Mouse (Mus musculus) testis, adult 2 months (tissue): ENCODE data around the gene Tnf. TPM values are rescaled to one million over a fixed set of nuclear protein-coding genes. Genes with fewer than 3 reads are reported as not detected.

Source experiments
- H3K27ac ChIP-seq: fragments of 200-500 bp; 2 replicates; pipeline ENCODE4 v1.5.1; 2012; ENCODE audit warnings: low read depth, low read length; ENCODE audit not compliant: control insufficient read depth, insufficient read depth
- H3K27me3 ChIP-seq: fragments of 200-500 bp; 2 replicates; pipeline ENCODE4 v1.6.1; 2012; ENCODE audit warnings: mild to moderate bottlenecking, low read length, moderate library complexity; ENCODE audit not compliant: control insufficient read depth, insufficient read depth
- H3K36me3 ChIP-seq: fragments of 200-500 bp; 2 replicates; pipeline ENCODE4 v1.6.1; 2012; ENCODE audit warnings: mild to moderate bottlenecking, low read length; ENCODE audit not compliant: control insufficient read depth, insufficient read depth
- H3K4me1 ChIP-seq: fragments of 200-500 bp; 2 replicates; pipeline ENCODE4 v1.6.1; 2012; ENCODE audit warnings: low read length; ENCODE audit not compliant: control insufficient read depth, insufficient read depth
- H3K4me3 ChIP-seq: fragments of 200-500 bp; 2 replicates; pipeline ENCODE4 v1.5.1; 2012; ENCODE audit warnings: low read depth, mild to moderate bottlenecking, low read length, moderate library complexity, mixed read lengths; ENCODE audit not compliant: control insufficient read depth
- CTCF ChIP-seq: fragments of 200-500 bp; IDR thresholded peaks from 2 replicates; pipeline ENCODE4 v1.5.1; 2012; ENCODE audit warnings: low read depth, mild to moderate bottlenecking, inconsistent platforms, low read length, moderate library complexity; ENCODE audit not compliant: control insufficient read depth, insufficient read depth, insufficient replicate concordance
- POLR2A ChIP-seq: fragments of 200-500 bp; IDR thresholded peaks from 2 replicates; pipeline ENCODE4 v1.6.1; 2012; ENCODE audit warnings: low read depth, mild to moderate bottlenecking, inconsistent platforms, low read length, moderate library complexity; ENCODE audit not compliant: control insufficient read depth
- polyA plus RNA-seq: library from polyadenylated mRNA; depleted of rRNA; stranded (reverse); fragments of >200 nt; gene quantifications from 2 replicates; pipeline ENCODE4 v1.2.3, GENCODE M21; 2012

The Tnf gene
- polyA plus RNA-seq, 1 experiment: 0.07 TPM

- no peak for TF ChIP-seq CTCF
- no peak for TF ChIP-seq POLR2A
- H3K27me3 ChIP-seq: no peaks in the 10 kb centered on the region
- no peak within 1 kb of the TSS for H3K4me3 ChIP-seq
- H3K36me3 ChIP-seq: no peaks in the 10 kb centered on the region
- no peak within 1 kb of the TSS for H3K27ac ChIP-seq
- peaks cover 10% of the 10 kb centered on the region for H3K4me1 ChIP-seq
Observed at GRCm38 (mm10) chr17:35187959-35188610, 13.7 kb downstream of the Tnf start, which contains the start of gene Lst1. Lst1 (minus strand) TSS chr17:35188439.

- no peaks in the 10 kb centered on the region for H3K36me3 ChIP-seq
- no peak overlapping the region for H3K4me3 ChIP-seq
- peaks cover 10% of the 10 kb centered on the region for H3K4me1 ChIP-seq
- no peaks in the 10 kb centered on the region for H3K27me3 ChIP-seq
- TF ChIP-seq CTCF (no peak), POLR2A (no peak)
- H3K27ac ChIP-seq: no peak overlapping the region
Observed at GRCm38 (mm10) chr17:35187345-35187744, 14.5 kb downstream of the Tnf start.

GRCm38 (mm10) chr17:35186681-35187080, 15.1 kb downstream of the Tnf start:
- Histone ChIP-seq H3K27me3 (no peaks in the 10 kb centered on the region), H3K27ac (no peak overlapping the region), H3K36me3 (no peaks in the 10 kb centered on the region), H3K4me3 (no peak overlapping the region), H3K4me1 (peaks cover 10% of the 10 kb centered on the region)
- TF ChIP-seq POLR2A (no peak), CTCF (no peak)

- H3K27ac ChIP-seq: no peak overlapping the region
- H3K4me1 ChIP-seq: peaks cover 10% of the 10 kb centered on the region
- peak overlapping the region; percentile 17 for H3K4me3 ChIP-seq
- no peaks in the 10 kb centered on the region for H3K36me3 ChIP-seq
- no peaks in the 10 kb centered on the region for H3K27me3 ChIP-seq
- no peak for TF ChIP-seq POLR2A
Observed at GRCm38 (mm10) chr17:35185639-35186611, 15.9 kb downstream of the Tnf start.

GRCm38 (mm10) chr17:35180093-35180492, 21.7 kb downstream of the Tnf start:
- H3K4me3 ChIP-seq: no peak overlapping the region
- H3K27ac ChIP-seq: no peak overlapping the region
- H3K4me1 ChIP-seq: no peaks in the 10 kb centered on the region
- TF ChIP-seq POLR2A: no peak
- no peak for TF ChIP-seq CTCF
- no peaks in the 10 kb centered on the region for H3K36me3 ChIP-seq
- H3K27me3 ChIP-seq: no peaks in the 10 kb centered on the region

- Histone ChIP-seq H3K36me3 (no peaks in the 10 kb centered on the region), H3K4me1 (no peaks in the 10 kb centered on the region), H3K4me3 (no peak overlapping the region), H3K27ac (no peak overlapping the region), H3K27me3 (no peaks in the 10 kb centered on the region)
- TF ChIP-seq CTCF: peak; percentile 82; the same call in 1 of the 2 replicates
- no peak for TF ChIP-seq POLR2A
Observed at GRCm38 (mm10) chr17:35178528-35178927, 23.3 kb downstream of the Tnf start.

- no peaks in the 10 kb centered on the region for H3K36me3 ChIP-seq
- H3K27me3 ChIP-seq: no peaks in the 10 kb centered on the region
- H3K27ac ChIP-seq: peak within 1 kb of the TSS; percentile 80
- no peaks in the 10 kb centered on the region for H3K4me1 ChIP-seq
- no peak for TF ChIP-seq CTCF
- no peak for TF ChIP-seq POLR2A
- H3K4me3 ChIP-seq: peak within 1 kb of the TSS; percentile 94
Observed at GRCm38 (mm10) chr17:35175968-35176367, 25.8 kb downstream of the Tnf start, which contains the start of gene Aif1. Aif1 (minus strand) TSS chr17:35176068.
